Mouse (Mus musculus) frontal cortex, postnatal 25 days (tissue): ENCODE measurements around the gene Zfp553.
"Not testable (repeated sequence)": the region's sequence is repeated elsewhere in the genome, so short reads cannot be mapped to it uniquely, and the experiment has no call there.

ENCODE experiments used
- DNase-seq, 2 experiments: peaks; one replicate each; pipeline ENCODE4 v3.0.0; 2022; ENCODE audit warnings: low spot score in 2 of 2

The Zfp553 gene

GRCm38 (mm10) chr7:127233368-127233749 is 498 bp downstream of the Zfp553 start:
- no peak for DNase-seq

GRCm38 (mm10) chr7:127233765-127234164 is 904 bp downstream of the Zfp553 start:
- DNase-seq, result no peak

- no peak for DNase-seq
Observed at GRCm38 (mm10) chr7:127234777-127235176, 1.9 kb downstream of the Zfp553 start.

- DNase-seq, result no peak
Observed at GRCm38 (mm10) chr7:127243361-127243867, 10.6 kb downstream of the Zfp553 start.

GRCm38 (mm10) chr7:127243870-127244657 is 11.2 kb downstream of the Zfp553 start, which contains the start of gene Zfp771:
Gene Zfp771 (plus strand): TSS chr7:127244274.
- peak; percentile 80 to 85 for DNase-seq

- no peak for DNase-seq
Observed at GRCm38 (mm10) chr7:127244658-127245510, 12.0 kb downstream of the Zfp553 start.

GRCm38 (mm10) chr7:127250511-127250910 is 17.6 kb downstream of the Zfp553 start:
- DNase-seq, result not testable (repeated sequence)

GRCm38 (mm10) chr7:127252414-127252813 is 19.6 kb downstream of the Zfp553 start:
- DNase-seq, result no peak

- DNase-seq, result no peak
Observed at GRCm38 (mm10) chr7:127253341-127253740, 20.5 kb downstream of the Zfp553 start.

- peak; percentile 84 to 91 for DNase-seq
Observed at GRCm38 (mm10) chr7:127253821-127254769, 21.2 kb downstream of the Zfp553 start.

GRCm38 (mm10) chr7:127255008-127255407 is 22.1 kb downstream of the Zfp553 start:
- DNase-seq, result no peak

GRCm38 (mm10) chr7:127255965-127256364 is 23.1 kb downstream of the Zfp553 start:
- DNase-seq, result no peak

- no peak for DNase-seq
Observed at GRCm38 (mm10) chr7:127256518-127256917, 23.7 kb downstream of the Zfp553 start.

- DNase-seq, result no peak
Observed at GRCm38 (mm10) chr7:127259186-127259905, 26.5 kb downstream of the Zfp553 start.

- peak; percentile 95 for DNase-seq
Observed at GRCm38 (mm10) chr7:127260309-127261111, 27.6 kb downstream of the Zfp553 start, which contains the start of gene Dctpp1. Gene Dctpp1 (minus strand): TSS chr7:127260709.

GRCm38 (mm10) chr7:127262218-127262961 is 29.5 kb downstream of the Zfp553 start:
- no peak for DNase-seq

GRCm38 (mm10) chr7:127263526-127263925 is 30.7 kb downstream of the Zfp553 start:
- DNase-seq, result no peak

- no peak for DNase-seq
Observed at GRCm38 (mm10) chr7:127270256-127270655, 37.4 kb downstream of the Zfp553 start.

GRCm38 (mm10) chr7:127270666-127271065 is 37.8 kb downstream of the Zfp553 start:
- DNase-seq, result no peak
